Mouse (Mus musculus): Measurements from ENCODE around the gene Heyl.

Heyl gene

DNA sequence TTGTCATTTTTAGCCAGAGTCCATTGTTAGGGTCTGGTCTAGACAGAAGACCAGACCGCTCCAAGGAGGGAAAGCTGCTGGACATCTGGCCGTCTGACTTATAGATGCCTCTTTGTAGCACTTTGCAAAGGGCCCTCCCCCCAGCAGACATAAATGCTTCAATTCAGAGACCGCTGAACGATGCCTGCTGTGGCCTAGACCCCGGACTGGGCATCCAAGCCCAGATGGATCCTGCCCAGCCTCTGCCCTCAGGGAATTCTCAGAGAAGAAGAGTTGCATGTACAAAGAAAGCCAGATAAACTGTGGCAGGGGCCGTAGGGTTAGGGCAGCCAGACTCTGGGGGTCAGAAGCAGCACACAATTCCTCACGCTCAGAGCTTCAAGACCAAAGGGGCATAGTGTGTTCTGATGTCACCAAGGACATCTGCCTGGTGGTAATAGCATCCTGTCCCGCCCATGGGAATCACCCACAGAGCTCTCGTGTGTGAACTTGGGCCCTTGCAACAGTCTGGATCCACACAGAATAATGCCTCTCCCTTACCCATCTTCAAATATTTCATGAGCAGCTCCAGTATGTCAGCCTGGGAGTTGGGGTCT lies 2.6 kb downstream of the Heyl start:
- DNase-seq = no peak

DNA sequence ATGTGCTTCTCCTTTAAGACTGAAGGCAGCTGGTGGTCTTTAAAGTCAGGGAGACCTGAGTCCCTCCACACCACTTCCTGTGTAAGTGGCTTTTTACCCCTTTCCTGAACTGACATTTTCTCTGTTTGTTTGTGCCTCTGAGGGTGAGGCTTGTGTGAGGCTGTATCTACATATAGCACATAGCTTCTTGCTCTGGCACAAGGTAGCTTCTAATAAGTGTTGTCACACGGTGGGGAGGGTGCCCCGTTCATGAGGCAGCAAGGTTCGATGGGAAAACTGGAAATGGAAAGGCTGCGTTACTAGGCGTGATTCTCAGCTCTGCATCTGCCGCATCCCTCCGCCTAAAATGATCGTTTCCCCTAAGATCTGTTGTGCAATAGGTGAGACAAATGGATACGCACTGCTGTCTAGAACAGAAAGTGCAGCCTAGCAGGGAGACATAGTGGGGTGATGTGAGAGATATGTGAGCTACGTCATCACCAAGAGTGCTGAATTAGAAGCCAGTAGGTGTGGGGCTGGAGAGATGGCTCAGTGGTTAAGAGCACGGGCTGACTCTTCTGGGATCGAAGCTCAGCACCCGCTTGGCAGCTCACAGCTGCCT lies 3.2 kb downstream of the Heyl start:
- no peak for DNase-seq

DNA sequence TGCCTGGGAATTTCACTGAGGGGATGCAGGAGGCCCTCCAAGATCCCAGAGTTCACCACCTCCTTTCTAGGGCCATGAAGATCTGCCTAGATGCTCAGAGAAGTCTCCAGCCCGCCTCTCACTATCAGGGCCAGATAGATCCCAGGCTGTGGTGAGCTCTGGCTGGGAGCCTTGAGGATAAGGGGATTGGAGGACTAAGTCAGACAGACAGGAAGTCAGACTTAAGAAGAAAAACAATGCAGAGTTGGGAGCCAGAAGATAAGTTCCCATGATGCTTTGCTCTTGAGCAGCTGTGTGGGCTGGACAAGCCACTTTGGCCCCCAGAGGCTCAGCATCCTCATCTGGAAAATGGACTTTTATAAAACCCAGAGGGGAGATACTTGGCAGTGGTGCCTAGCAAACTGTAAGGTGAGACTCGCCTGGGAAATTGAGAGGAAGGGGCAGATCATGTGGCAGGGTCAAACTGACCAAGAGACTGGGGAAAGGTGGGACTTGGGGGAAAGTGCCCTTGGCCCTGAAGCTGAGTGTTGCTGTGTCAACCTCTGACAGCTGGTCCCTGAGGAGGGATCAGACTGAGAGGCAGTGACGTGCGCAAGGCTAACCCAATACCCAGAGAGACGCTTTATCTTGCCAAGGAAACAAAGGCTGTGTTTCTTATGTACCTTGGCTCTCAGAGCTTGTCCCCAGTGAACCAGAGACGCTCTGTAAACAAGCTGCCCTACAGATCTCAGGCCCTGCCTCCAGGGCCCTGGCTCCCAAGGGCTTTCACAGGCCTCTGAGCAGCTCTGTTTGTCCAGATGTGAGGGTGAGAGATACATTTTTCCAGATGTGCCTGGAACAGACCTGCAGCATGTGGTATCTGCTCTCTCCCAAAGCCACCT lies 4.3 kb downstream of the Heyl start:
- DNase-seq = no peak

DNA sequence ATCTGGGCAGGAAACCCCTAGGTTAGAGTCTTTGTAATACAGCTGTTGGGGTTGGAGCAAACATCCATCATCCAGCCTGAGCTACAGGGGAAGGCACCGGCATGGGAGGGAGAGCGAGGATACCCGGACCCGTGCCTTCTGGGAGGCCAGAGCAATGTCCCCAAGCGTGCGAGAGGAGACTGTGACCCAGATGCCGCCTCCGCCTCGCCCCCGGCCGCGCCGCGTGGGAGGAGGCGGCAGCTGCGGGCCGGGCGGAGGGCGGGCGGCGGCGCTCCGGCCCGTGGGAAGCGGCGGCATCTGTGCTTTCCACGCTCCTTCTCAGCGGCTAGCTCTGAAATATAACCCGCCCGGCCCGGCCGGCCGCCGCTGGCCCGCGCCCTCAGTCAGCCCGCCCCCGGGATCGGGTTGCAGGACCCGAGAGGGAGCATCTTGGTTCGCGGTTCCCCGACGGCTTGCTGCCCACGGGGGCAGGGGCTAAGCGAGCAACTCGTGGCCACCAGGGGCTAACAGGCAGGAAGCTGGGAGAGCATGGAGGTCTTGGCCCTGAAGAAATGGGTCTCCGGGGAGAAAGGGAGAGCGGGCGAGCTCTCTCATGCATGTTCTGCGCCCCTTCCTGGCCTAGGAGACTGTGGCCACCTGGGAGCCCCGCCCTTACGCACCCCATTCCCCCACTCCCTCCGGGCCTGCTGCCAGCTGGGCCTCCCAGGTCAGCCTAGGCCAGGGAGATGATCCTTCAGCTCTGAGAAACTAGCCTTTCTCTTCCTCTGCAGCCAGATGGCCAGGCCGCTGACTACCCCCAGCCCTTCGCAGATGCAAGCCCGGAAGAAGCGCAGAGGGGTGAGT lies 6.2 kb downstream of the Heyl start:
- no peak for DNase-seq

DNA sequence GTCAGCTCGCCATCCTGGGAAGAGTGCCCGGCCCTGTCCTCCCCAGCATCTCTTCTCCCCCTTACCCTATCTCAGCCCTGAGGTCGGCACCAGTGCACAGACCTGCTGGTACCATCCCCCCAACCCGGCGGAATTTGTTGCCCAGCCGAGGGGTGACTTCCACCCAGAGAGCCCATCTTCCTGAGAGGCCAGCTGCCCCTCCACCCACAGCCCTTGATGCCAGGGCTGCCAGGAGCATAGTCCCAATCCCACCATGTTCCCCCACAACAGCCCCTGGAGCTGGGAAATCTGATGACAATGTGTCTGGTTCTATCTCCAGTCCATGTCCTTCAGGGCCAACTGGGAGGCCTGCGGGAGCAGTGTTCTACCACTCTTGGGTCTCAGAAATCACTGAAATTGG lies 12.9 kb downstream of the Heyl start:
- DNase-seq = no peak

DNA sequence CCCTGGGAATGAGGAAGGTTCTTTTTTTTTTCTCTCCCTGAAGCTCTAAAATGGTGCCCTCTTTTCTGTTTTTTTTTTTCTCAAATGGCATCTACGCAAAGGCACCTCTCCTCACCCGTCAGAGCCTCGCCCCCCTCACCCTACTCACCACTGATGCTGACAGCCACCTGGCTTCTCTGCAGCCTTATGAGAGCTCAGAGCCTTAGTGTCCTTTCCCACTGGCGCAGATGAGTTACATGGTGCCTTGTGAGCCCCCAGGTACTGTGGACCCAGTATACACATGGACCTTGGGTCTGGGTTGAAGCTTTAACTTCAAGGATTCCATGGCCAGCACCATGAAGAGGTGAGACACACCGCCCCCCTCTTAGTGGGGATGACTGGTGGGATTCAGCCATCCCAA lies 13.3 kb downstream of the Heyl start:
- no peak for DNase-seq

DNA sequence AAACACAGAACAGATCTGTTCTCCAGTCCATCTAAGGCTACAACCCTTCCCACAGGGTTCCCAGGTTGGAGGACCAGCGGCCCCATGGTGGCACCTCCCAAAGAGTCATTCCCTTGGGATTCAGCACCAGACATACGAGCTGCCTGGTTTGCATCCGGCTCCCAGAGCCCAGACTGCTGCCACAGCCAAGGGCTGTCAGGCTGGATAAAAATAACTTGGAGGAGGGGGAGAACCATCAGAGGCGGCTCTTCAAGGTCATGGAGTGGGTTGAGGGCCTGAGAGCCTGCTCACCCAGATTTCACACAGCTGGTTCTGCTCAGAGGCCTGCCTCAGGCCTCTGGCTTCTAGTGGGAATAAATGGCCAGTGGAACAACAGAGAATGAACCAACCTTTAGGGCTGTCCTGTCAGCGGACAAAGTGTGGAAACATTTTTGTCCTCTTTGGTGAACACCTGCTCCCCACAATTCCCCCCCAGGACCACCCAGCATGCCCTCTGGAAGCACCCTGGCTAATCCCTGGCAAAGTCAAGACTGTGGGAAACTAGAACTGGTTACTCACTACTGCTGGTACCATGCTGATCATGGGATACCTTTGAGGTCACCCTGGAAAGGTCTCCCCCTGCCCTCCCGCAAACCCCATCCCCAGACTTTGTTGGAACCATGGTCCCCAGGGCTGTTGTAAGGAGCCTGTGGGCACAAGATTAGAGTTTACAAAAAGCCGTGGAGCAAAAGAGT lies 14.0 kb downstream of the Heyl start:
- DNase-seq = no peak

DNA sequence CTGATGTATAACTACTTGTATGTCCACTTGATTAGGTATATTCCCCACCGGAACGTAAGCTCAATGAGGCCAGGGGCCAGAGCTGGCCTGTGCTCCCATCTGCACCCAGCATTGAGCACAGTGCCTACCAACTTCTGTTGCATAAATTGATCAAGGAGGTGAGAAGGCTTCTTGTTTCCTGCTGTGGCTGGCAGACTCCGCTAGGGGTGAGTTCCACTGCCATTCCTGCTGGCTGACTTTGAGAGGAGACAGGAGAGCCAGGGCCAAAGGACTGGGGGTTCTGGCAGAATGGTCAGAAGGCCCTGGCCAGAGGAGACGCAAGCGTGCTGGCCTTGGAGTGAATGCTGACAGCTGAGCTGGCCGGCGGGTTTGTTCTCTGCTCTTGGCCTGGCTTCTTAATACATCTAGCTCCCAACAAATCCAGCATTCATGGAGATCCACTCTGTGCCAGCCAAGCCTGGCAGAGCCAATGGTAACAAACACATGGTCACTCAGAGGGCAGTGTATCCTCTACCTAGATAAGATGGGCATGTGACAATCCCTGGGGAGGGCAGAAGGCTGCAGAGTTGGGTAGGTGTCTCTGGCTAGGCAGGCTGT lies 15.7 kb downstream of the Heyl start:
- DNase-seq = peak; percentile 91

DNA sequence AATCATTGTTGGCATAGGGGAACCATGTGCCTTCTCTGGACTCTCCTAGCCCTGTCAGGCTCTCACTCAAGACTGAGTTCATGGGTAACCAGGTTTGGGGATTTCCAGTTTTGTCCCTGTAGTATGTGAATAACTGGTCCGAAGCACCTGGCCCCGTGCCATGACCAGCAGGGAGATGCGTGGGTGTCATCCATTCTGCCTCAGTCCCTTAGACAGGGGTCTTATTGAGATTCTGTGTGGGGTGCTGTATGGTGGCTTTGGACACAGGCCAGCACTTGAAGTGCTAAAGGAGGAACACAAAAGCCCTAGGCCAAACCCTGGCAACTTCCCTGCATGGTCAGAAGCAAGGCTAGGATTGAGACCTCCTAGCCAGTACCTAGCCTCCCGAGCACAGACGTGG lies 18.9 kb downstream of the Heyl start:
- no peak for DNase-seq

DNA sequence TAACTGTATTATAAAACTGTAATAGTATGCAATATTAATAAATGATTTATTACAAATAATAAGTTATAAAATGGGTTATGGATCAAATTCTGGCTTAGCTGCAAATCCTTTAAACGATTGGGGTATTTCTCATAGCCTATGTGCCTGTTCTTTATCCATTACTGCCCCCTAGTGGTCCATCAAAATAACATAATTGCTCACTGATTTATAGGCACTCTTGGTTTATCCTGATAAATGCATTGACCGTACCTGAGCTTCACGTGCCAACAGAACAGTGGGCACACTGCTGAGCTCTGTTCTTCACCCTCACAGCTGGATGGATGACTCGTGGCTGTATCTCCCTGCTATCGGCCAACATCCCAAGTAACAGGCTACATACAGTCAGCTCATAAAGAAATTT lies 21.3 kb downstream of the Heyl start:
- no peak for DNase-seq

DNA sequence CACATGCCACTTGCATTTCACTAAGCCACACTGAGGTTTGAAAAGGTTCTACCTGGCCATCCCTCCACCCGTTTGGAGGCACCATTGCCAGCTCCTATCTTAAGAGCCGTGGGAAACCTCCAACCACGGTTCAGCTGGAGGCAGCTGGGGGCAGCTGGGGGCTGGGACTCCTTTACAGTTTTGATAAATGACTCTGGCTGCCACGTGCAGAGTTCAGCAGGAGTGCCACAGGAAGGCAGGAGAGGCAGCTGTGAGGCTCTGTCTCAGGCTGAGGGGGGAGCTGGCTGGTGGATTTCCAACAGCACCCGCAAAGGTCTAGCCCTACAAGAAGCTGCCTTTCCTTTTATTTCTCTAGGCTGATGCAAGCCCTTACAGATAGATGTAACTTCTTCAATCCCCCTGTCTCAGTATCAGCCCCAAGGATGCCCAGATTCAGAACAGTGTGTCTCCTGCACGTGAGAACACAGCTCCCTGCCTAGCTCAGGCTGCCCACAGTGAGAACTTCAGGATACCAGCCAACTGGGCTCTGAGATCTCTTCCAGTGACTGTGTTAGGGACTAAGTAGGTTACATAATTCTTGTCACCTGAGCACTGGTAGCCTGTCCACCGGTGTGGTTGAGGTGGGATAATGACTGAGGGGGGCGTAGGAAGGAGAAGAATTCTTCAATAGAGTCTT lies 26.9 kb downstream of the Heyl start:
- no peak for DNase-seq

DNA sequence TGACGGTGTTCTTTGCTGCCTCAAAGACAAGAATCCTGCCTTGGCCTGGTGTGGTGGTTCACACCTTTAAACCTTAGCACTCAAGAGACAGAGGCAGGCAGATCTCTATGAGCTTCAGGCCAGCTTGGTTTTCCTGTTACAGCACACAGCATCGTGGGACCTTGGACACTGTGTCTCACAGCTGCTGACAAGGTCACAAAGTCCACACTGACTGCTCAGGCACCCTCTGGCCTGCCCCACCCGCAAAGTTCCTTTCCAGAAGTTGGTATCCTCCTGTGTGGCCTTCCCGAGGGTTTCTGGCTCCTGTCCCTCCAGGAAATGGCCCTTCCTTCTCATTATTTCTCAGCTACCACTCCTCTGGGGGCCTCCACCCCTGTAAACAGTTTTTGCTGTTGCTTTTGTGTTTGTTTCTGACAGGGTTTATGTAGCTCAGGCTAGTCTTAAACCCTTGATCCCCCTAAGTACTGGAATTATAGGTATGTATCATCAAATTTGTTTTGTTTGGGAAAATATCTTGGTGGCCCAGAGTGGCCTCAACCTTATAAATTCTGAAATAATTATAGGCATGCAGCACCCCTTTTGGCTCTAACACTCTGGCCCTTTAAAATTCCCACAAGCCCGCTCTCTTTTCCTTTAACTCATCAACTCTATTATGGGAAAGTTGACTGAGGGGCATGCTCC lies 28.5 kb downstream of the Heyl start, which contains the start of gene Pabpc4:
Gene Pabpc4 (plus strand): TSS at position 631 of the 681 bp plus-strand sequence.
- no peak for DNase-seq

DNA sequence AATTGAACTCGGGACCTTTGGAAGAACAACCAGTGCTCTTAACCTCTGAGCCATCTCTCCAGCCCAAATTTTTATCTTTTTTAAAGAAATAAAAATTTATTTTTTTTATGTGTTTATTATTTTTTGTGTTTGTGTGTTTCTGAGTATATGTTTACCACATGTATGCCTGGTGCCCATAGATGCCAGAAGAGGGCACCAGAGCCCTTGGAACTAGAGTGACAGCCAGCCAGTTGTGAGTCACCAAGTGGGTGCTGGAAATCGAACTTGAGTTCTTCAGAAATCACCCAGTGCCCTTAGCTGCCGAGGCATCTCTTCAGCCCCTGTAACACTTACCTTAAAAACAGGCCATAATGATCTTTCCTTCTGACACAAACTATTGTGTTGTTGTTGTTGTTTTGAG lies 37.7 kb downstream of the Heyl start:
- no peak for DNase-seq

DNA sequence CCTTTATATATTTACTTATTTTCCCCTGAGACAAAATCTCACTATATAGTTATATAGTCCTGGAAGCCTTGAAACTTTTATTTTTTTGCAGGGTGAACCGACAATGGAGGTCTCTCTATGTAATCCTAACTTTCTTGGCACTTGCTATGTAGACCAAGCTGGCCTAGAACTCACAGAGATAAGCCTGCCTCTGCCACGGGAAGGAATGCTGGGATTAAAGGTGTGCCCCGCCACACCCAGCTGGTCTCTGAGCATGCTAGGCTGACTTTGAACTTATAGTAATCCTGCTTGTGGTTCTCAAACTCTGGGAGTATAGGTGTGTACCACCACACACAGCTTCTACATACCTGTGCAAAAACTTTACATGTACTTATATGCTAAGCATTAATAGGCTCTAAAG lies 46.8 kb downstream of the Heyl start:
- no peak for DNase-seq

DNA sequence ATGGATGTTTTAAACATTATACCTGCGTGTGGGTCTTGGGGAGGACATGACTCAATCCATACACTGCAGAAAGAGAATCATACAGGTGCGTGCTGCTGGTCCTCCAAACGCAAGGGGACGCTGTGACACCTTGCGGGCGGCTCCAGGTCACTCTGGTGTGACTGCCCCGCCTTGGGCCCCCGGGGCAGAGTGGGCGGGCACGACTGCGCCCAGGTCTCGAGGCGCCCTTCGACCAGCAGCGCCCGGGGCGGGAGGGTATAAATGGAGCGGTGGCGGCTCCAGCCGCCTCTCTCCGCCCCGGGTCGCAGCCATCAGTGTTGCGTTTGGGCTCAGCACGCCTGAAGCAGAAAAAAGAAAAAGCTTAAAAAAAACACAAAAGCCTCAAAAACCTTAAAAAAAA lies 49.1 kb downstream of the Heyl start:
- peak; percentile 89 for DNase-seq

DNA sequence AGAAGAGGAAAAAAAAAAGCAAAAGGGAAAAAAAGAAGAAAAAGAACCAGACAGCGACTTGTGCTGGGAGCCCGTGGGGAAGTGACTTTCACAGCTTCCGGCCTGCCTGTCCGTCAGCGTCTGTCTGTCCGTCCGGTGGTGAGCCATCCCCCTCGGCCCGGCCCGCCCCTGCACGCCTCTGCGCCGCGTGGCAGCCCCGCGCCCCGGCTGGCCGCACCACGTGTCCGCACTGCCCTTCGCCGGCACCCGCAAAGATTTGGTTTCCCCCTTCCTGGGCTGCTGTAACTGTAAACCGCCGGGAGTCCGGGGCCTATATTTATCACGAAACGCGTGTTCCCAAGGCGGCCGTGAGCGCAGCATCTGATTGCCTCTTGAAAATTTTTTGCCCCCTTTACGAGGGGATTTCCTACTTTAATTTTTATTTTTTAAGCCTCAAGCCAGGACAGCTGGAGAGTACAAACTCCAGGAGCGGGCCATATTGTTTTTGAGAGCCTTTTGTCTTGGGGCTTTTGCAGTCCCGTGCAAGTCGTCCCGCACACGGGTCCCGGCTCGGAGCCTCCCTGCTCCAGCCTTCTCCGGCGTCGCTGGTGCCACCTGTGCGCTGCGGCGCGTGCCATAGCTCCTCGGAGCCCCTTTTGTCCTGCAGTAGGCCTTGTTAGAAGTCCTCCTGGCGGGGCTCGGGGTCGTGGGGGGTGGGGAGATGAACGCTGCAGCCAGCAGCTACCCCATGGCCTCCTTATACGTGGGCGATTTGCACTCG lies 49.7 kb downstream of the Heyl start:
- DNase-seq = peak; percentile 37

DNA sequence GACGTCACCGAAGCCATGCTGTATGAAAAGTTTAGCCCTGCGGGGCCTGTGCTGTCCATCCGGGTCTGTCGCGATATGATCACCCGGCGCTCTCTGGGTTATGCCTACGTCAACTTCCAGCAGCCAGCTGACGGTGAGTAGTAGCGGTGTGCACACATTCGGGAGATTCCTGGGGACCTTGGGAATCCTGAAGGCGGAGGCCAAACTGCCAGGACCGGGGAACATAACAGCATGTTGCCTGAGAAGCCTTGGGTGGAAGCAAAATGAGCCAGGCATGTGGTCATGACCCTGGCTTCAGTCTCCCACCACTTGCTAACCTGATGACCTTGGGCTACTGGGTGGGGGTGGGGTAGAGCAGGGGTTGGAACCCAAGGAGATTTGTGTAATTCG lies 50.3 kb downstream of the Heyl start:
- DNase-seq = peak; percentile 39

DNA sequence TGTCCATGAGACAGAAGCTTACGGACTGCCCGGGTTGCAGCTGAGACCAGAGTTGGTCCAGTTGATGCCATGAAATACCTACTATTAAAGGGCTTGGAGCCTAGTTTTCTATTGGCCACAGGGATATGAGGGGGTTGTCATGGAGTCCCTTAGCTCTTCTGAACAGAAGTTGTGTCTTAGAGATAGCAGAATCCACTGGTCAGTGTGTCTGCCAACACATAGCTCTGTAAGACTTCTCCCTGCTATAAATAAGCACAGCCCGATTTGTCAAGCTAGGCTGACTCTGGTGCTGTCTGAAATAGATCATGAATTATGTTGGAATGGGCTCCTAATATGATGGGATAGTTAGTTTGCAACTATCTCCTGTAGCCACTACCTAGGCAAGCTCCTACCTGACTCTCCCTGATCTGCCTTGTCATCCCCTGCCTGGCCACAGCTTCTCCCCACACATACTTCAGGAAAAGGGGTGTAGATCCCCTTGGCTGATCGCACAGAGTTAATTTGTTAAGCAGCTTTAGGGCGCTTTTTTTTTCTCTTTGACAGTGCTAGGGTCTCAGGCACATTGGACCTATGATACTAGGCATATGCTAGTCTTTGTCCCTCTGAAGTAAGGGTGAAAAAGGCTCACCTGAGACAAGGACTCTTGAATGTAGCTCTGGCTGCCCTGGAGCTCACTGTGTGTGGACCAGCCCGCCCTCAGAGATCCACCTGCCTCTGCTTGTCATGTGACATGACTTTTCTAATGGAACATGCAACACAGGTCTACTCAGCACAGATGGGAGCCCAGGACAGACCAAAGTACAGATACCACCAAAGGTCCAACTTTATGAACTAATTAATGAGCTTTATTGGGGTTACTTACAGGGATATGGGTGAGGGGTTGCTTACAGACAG lies 51.6 kb downstream of the Heyl start:
- no peak for DNase-seq

DNA sequence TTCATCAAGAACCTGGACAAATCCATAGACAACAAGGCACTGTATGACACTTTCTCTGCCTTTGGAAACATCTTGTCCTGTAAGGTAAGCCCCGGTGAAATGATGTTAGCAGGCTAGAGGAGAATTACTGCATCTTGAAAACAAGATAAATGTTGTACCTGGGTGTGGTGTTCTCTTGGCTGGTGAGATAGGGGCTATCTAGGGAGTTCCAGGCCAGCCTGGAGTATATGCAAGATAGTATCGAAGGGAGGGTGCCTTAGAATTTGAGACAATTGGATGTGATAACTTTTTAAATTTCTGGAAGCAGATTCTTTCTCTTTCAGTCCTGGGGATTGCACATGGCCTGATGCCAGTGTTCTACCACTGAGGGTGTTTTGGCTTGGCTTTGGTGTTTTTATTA lies 53.4 kb downstream of the Heyl start:
- no peak for DNase-seq
